Mouse (Mus musculus): ENCODE data around the gene Ier5l. TPM values are rescaled to one million over a fixed set of nuclear protein-coding genes. Genes with fewer than 3 reads are reported as not detected.

The Ier5l gene
- 1 to 10 TPM; 5.9 to 8.4 TPM for total RNA-seq (2021)
- long read RNA-seq, experiment 1, transcript Ier5l-201 (1 exons, 2,683 nt), result major isoform, 18 of 18 reads
- long read RNA-seq, experiment 1, partial matches to known transcripts, result 0 of 18 reads
- long read RNA-seq, experiment 1, other reads (novel, unspliced or antisense), result 0 of 18 reads
- long read RNA-seq, experiment 2, transcript Ier5l-201 (1 exons, 2,683 nt), result major isoform, 12 of 12 reads
- long read RNA-seq, experiment 2, partial matches to known transcripts, result 0 of 12 reads
- long read RNA-seq, experiment 2, other reads (novel, unspliced or antisense), result 0 of 12 reads

DNA sequence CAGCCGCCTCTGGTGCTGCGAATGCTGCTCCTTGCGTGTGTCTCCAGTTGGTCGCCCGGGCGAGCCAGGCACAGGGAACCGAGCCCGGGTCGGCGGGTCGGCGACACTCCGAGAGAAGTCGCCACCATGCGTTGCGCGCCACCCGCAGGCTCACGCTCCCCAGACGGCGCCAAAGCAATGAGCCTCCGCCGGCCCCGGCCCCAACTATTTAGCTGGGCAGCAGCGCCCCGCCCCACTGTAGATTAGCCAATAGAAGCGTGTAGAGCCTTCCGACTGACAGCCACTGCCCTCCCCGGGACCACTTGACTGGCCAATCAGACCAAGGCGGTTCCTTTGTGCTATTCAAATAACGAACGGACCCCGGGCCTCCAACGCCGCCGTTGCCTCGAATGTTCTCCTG is at the start of gene Ier5l:
Gene Ier5l, minus strand, starts transcription at position 181 of the 400 bp plus-strand sequence.
- DNase-seq, result peak; percentile 98

DNA sequence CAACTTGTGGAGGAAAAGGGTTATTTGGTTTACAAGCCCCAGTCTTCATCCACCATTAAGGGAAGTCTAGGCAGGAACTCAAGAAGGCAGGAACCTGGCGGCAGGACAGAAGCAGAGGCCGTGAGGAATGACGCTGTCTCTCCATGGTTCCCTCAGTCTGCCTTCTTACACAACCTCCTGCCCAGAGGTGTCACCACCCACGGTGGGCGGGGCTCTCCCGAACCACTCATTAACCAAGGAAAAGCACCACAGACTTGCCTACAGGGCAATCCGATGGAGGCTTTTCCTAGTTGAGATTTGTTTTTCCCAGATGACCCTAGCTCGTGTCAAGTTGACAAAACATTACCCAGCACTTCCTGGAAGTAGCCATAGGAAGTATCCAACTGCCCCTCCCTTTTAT is 49.7 kb upstream of the Ier5l start:
- no peak for DNase-seq

GRCm38 (mm10) chr2:30510711-30511380 is 36.8 kb upstream of the Ier5l start:
- no peak for DNase-seq

- DNase-seq, result no peak
These were observed 33.2 kb upstream of the Ier5l start for GRCm38 (mm10) chr2:30507138-30507727.

GRCm38 (mm10) chr2:30503677-30504621 is 29.9 kb upstream of the Ier5l start:
- peak; percentile 25 for DNase-seq

DNA sequence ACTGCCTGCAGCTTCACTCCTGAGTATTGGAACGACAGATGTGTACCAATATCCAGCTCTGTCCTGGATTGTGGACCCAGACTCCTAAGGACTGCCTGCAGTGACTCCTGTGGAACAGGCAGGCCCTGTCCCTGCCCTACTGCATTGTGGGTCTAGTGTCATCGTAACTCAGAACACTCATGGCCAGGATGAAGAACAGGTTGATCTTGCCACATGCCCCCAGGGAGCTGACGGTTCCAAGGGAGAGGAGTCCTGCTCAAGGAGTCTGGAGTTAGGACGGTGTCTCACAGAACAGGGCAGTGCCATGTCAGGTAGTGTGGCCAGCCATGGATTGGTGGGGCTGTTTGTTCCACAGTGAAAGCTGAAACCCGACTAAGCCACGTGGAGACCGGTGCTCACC is 27.7 kb upstream of the Ier5l start:
- DNase-seq, result no peak

DNA sequence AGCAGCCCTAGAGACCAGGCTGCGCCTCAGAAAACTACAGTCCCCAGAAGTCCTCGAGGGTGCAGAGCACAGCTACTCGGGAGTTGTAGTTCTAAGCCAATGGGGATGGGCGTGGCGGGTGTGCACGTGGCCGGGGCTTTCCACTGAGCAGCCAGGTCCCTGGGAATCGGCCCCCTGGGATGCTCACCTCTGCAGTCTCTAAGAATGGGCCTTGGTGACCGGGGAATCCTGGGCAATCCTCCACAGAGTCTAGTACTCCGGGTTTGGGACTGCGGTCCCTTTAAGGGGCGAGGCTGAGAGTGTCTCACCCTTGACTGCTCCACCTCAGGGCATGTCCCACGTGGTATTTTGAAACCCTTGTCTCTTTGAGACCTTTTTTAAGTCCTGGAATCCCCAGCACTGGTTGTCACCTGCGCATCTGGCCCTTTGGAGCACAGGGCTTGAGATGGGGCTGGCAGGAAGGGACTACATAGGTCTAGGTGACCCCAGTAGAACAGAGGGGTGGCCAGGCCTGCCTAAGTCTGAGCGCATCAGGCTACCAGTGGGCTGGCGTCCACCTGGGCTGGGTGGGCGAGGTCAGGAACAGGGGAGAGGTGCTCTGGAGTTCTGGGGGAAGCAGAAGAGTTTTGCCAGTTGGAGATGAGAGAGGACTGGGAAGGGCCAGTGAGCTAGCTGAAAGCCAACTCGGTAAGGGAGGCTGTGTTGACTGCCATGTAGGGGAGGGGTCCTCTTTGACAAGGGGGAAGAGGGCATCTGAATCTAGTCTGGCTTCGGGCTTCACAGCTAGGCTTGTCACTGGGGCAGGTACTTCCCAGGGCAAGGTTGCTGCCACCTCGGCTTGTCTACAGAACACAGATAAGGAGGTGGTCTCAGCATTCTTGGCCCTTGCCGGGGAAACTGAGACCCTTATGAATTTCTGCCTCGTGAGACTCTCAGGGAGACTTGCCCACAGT is 22.2 kb upstream of the Ier5l start:
- DNase-seq, result peak; percentile 75

DNA sequence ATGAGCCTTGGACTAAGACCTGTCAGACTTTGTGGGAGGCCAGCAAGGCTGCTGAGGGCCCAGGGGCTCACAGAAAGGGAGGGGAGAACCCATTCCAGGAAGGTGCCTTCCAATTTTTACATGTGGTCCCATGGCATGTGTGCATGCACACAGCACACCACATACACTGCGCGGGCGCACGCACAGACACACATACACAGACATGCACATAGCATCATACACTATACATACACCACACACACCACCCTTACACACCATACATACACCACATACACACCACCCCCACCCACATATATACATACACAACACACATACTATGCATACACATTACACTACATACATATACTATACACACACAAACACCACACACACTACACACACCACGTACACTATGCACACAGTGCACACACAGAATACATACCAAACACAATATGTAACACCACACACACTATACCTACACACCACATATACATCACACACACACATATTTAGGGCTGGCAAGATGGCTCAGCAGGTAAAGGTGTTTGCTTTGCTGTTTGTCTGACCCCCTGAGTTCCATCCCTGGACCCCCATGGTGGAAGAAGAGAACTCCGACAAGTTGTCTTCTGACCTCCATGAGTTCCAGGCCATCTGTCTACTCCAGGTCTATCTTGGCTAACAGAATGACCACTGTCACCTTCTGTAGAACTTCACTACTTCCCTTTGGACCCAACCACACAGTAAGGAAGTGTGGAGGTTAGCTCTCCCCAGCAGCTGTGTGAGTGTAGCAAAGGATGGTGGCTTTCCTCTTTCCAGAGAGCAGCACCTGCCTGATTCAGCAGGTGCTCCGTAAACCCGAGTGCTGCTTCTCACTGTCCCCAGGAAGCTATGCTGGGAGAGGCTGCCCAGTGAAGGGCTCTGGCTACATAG is 21.2 kb upstream of the Ier5l start:
- DNase-seq, result no peak

DNA sequence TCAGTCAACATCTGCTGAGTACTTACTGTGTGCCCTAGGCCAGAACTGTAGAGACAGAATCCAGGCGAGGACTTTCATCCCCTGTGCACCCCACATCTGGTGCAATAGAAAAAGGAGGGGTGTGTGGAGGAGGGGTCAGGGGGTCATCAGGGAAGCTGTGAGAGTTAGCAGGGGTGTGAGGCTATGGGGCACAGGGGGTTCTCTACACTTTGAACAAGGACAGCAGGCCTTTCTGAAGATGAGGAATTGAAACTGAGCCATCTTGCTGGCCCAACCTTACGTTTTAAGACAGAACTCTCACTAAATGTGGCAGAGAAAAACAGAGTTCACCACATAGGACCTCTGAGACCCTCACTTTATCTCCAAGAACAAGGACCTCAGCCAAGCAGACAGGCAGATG is 16.4 kb upstream of the Ier5l start:
- DNase-seq, result no peak

- peak; percentile 61 for DNase-seq
These were observed 13.6 kb upstream of the Ier5l start for GRCm38 (mm10) chr2:30487597-30487996.

- no peak for DNase-seq
These were observed 4.5 kb upstream of the Ier5l start for GRCm38 (mm10) chr2:30478526-30478925.

DNA sequence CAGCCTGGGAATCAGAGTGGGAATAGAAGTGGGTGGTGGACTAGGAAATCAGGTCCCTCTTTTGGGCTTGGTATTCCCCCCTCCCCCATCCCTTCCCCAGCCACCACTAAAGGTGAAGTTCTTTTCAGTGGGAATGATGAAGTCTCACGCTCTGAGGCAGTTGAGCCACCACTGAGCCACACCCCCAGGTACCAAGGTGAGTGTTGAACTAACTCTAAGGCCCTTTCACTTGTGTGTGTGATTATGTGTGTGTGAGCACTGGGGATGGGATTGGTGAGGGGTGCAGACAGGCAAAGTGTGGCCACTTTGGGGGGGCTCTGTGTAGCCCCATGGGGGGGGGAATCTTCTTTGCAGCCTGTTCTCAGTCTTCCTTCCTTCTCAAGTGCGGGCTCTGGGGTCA is 2.2 kb upstream of the Ier5l start:
- no peak for DNase-seq

- no peak for DNase-seq
These were observed 1.4 kb upstream of the Ier5l start for GRCm38 (mm10) chr2:30475457-30475856.

GRCm38 (mm10) chr2:30474776-30475175 is 757 bp upstream of the Ier5l start:
- no peak for DNase-seq

GRCm38 (mm10) chr2:30473431-30474031 is 488 bp downstream of the Ier5l start:
- peak; percentile 68 for DNase-seq

GRCm38 (mm10) chr2:30472731-30473351 is 1.2 kb downstream of the Ier5l start:
- peak; percentile 68 for DNase-seq

DNA sequence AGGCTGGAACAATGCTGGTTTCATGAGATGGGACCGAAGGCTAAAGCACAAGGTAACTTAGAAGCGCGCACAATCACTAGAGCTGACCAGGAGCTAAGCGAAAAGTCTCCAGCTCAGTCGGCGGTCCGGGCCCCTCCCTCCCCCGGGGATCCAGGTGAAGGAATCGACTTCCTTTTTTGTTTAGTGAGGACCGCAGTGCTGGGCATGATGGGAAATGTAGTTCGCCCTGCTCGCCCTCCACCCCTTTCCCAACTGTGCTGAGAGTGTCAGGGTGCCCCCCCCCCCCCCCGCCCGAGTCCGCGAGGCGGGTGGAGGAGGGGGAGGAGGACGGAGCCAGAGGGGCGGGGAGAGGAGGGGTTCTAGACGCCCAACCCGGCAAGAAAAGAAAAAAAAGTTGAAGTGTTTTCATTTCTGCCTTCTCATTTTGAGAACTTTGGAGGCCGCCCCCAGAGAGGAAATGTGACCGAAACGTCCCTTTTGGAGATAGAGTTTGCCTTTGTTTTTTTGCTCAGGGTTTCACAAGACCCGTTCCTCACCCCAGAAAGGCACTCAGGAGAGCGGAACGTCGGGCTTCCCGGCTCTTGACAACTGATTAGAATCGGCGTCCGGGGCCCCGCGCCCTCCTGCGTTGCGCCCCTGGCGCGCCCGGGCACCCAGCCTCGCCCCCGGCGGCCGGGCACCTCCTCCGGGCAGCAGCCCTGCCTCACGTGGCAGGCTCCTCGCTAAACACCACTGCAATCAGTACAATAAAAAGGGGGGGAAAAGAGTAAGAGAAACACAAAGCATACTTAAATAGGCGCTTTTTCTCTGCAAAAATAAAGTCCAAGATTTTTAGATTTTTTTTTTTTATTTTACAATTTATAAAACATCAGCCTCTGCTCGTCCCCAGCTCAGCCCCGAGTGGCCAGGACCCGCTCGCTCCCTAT is 2.0 kb downstream of the Ier5l start:
- DNase-seq, result peak; percentile 85

- no peak for DNase-seq
These were observed 3.0 kb downstream of the Ier5l start for GRCm38 (mm10) chr2:30471051-30471450.

Measured in adrenal gland, postnatal 10 days (tissue).